Mouse (Mus musculus) MEL (cell line): ENCODE data around the gene Rnf152.

Source experiments
- E2F4 ChIP-seq: IDR thresholded peaks from 2 replicates; pipeline ENCODE4 v1.6.1; 2011; ENCODE audit warnings: low read depth, low read length, improper control_type of control experiment, borderline replicate concordance
- ELF1 ChIP-seq: IDR thresholded peaks from 2 replicates; pipeline ENCODE4 v1.6.1; 2014; ENCODE audit warnings: low read depth, mild to moderate bottlenecking, inconsistent platforms, low read length, improper control_type of control experiment, moderate library complexity
- GATA1 ChIP-seq: IDR thresholded peaks from 2 replicates; pipeline ENCODE4 v1.6.1; 2011; ENCODE audit warnings: low read depth, low read length, improper control_type of control experiment
- HCFC1 ChIP-seq: IDR thresholded peaks from 2 replicates; pipeline ENCODE4 v1.6.1; 2012; ENCODE audit warnings: low read depth, mild to moderate bottlenecking, inconsistent platforms, low read length, improper control_type of control experiment, moderate library complexity
- KAT2A ChIP-seq: conservative IDR thresholded peaks from 2 replicates; pipeline ENCODE4 v1.6.1; 2012; ENCODE audit warnings: low read depth, low read length, improper control_type of control experiment, inconsistent platforms
- MEF2A ChIP-seq: IDR thresholded peaks from 2 replicates; pipeline ENCODE4 v1.6.1; 2014; ENCODE audit warnings: low read depth, mild to moderate bottlenecking, inconsistent platforms, low read length, improper control_type of control experiment; ENCODE audit not compliant: poor library complexity, insufficient replicate concordance, severe bottlenecking; ENCODE audit errors: extremely low read depth
- SMC3 ChIP-seq: IDR thresholded peaks from 2 replicates; pipeline ENCODE4 v1.6.1; 2011; ENCODE audit warnings: low read depth, low read length, improper control_type of control experiment
- TAL1 ChIP-seq: IDR thresholded peaks from 2 replicates; pipeline ENCODE4 v1.6.1; 2012; ENCODE audit warnings: mild to moderate bottlenecking, inconsistent platforms, low read length, moderate library complexity, mixed read lengths
- TCF12 ChIP-seq: IDR thresholded peaks from 2 replicates; pipeline ENCODE4 v1.6.1; 2014; ENCODE audit warnings: low read depth, mild to moderate bottlenecking, inconsistent platforms, low read length, improper control_type of control experiment, moderate library complexity
- ZKSCAN1 ChIP-seq: IDR thresholded peaks from 2 replicates; pipeline ENCODE4 v1.6.1; 2012; ENCODE audit warnings: low read depth, mild to moderate bottlenecking, inconsistent platforms, low read length, improper control_type of control experiment, moderate library complexity

GRCm38 (mm10) chr1:105285001-105285400 is 71.5 kb downstream of the Rnf152 start:
- TF ChIP-seq KAT2A (no peak), ZKSCAN1 (no peak), GATA1 (no peak), SMC3 (no peak), HCFC1 (no peak), E2F4 (no peak), ELF1 (no peak), TCF12 (no peak), MEF2A (no peak), TAL1 (no peak)
